ENCODE assay signal across 8 mouse cellular contexts in the genomic region with DNA sequence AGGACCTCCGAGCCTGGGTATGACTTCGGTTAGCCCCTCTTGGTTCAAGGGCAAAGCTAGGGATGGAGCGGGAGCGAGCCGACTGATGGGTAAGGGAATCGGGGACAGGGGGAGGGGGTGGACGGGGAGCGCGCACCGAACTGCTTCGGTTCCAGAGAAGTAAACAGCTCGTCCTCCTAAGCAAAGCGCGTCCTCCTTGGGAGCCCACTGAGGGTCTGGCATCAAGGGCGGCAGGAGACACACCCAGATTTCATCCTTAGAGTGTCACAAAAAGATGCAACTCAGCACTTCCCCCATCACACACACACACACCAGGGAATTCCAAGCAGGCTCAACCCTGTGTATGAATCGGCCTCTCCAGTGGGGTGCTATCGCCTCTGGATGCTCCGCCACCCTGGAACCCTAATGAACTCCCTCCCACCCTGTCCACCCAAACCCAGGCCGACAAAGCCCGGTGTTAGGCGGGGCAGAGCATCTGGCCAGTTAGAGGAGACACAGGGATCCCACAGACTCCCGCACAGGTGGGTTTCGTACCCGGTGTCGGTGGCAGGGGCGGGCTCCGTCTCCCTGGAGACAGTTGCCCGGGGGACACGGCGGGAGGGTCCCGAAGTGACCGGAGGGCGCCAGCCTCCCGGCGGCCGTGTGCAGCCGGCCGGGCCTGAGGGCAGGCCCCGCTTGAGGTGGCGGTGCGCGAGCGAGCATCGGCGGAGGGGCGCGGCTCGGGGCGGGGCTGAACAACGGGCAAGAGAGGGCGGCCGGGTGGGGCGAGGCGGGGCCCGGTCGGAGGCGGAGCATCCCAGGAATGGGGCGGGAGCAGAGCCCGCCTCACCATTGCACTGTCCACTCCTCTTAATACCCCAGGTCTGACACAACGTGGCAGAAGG. TPM values are rescaled to one million over a fixed set of nuclear protein-coding genes. Genes with fewer than 3 reads are reported as not detected.
DNase-seq lines count a peak whose midpoint lies in the region; ATAC-seq lines count a peak whose summit lies in the region.

No protein-coding gene starts in this region.

- peak overlapping the region; percentile 66 for H3K9ac ChIP-seq in forebrain, embryonic 11.5 days (ENCODE audit: low read length)
- peak overlapping the region; percentile 70 for H3K9ac ChIP-seq in heart, embryonic 16.5 days (ENCODE audit: low read length)
- H3K9ac ChIP-seq in liver, embryonic 15.5 days, result no peak overlapping the region
- peak overlapping the region; percentile 77 for H3K9ac ChIP-seq in neural tube, embryonic 11.5 days (ENCODE audit: low read length)

- H3K27me3 ChIP-seq in forebrain, embryonic 11.5 days (ENCODE audit: control insufficient read depth, insufficient read depth, low read length), result peaks cover 12% of the 10 kb centered on the region
- peaks cover 9% of the 10 kb centered on the region; the same call in 1 of the 2 replicates for H3K27me3 ChIP-seq in heart, embryonic 16.5 days (ENCODE audit: control insufficient read depth, insufficient read depth, low read length)
- H3K27me3 ChIP-seq in liver, embryonic 15.5 days, result peaks cover 24% of the 10 kb centered on the region
- H3K27me3 ChIP-seq in neural tube, embryonic 11.5 days (ENCODE audit: control insufficient read depth, insufficient read depth, low read length), result peaks cover 3% of the 10 kb centered on the region; the same call in 1 of the 2 replicates

- H3K36me3 ChIP-seq in forebrain, embryonic 11.5 days (ENCODE audit: control insufficient read depth, insufficient read depth, low read length), result no peaks in the 10 kb centered on the region
- no peaks in the 10 kb centered on the region for H3K36me3 ChIP-seq in heart, embryonic 16.5 days (ENCODE audit: control insufficient read depth, insufficient read depth)
- 0 out of 2 replicates have a peak, but pooled peaks cover 4% of the 10 kb centered on the region for H3K36me3 ChIP-seq in liver, embryonic 15.5 days (replicated peaks)
- no peaks in the 10 kb centered on the region for H3K36me3 ChIP-seq in neural tube, embryonic 11.5 days (ENCODE audit: control insufficient read depth, insufficient read depth, low read length)

- ATAC-seq in cerebellum, adult (ENCODE audit: insufficient number of reproducible peaks, low FRiP score, low TSS enrichment), result peak; percentile 91
- ATAC-seq in forebrain, embryonic 11.5 days (replicated peaks; ENCODE audit: low FRiP score), result peak; percentile 94
- ATAC-seq in heart, embryonic 16.5 days (replicated peaks; ENCODE audit: extremely low read depth, insufficient read depth, low FRiP score), result peak; percentile 92
- peak; percentile 86 for ATAC-seq in liver, embryonic 15.5 days (ENCODE audit: insufficient read depth)
- peak; percentile 94 for ATAC-seq in neural tube, embryonic 11.5 days (ENCODE audit: insufficient read depth, low FRiP score, low TSS enrichment)

- no peak overlapping the region for H3K27ac ChIP-seq in forebrain, embryonic 11.5 days (ENCODE audit: low read depth, low read length)
- no peak overlapping the region for H3K27ac ChIP-seq in heart, embryonic 16.5 days (ENCODE audit: low read length)
- no peak overlapping the region for H3K27ac ChIP-seq in liver, embryonic 15.5 days (replicated peaks)
- peak overlapping the region; percentile 72 for H3K27ac ChIP-seq in neural tube, embryonic 11.5 days (ENCODE audit: low read depth, low read length)

- peak overlapping the region; percentile 97 for H3K4me2 ChIP-seq in forebrain, embryonic 11.5 days (ENCODE audit: low read depth, low read length, severe bottlenecking)
- H3K4me2 ChIP-seq in heart, embryonic 16.5 days (ENCODE audit: low read depth, low read length), result peak overlapping the region; percentile 89
- peak overlapping the region; percentile 82 for H3K4me2 ChIP-seq in liver, embryonic 15.5 days
- peak overlapping the region; percentile 94 for H3K4me2 ChIP-seq in neural tube, embryonic 11.5 days (ENCODE audit: low read depth)

- no peaks in the 10 kb centered on the region for H3K9me3 ChIP-seq in forebrain, embryonic 11.5 days (ENCODE audit: control insufficient read depth, low read length)
- peaks cover 5% of the 10 kb centered on the region; the same call in 1 of the 2 replicates for H3K9me3 ChIP-seq in heart, embryonic 16.5 days (replicated peaks; ENCODE audit: control insufficient read depth, low read length)
- H3K9me3 ChIP-seq in liver, embryonic 15.5 days (replicated peaks), result no peaks in the 10 kb centered on the region
- no peaks in the 10 kb centered on the region for H3K9me3 ChIP-seq in neural tube, embryonic 11.5 days (ENCODE audit: control insufficient read depth, low read length)

- under 1% methylated on average over 60 of the region's 60 CpGs for WGBS in forebrain, embryonic 11.5 days
- WGBS in heart, embryonic 16.5 days, result 5% methylated on average over 57 of the region's 60 CpGs
- 18% methylated on average over 60 of the region's 60 CpGs for WGBS in liver, embryonic 15.5 days (ENCODE audit: insufficient replicate concordance)
- WGBS in neural tube, embryonic 11.5 days, result under 1% methylated on average over 58 of the region's 60 CpGs

- peak; percentile 50 to 58 for DNase-seq in B cell, adult 2 months
- peak; percentile 90 for DNase-seq in forebrain, embryonic 11.5 days (ENCODE audit: low spot score)
- DNase-seq in kidney, postnatal 25 days, result peak; percentile 76 to 84
- DNase-seq in neural tube, embryonic 11.5 days (ENCODE audit: low spot score), result peak; percentile 83
- peak; percentile 24 for DNase-seq in telencephalon, adult 2 months (ENCODE audit: low read depth, low spot score)

- H3K4me1 ChIP-seq in forebrain, embryonic 11.5 days (replicated peaks; ENCODE audit: control insufficient read depth, insufficient read depth, low read length), result peaks cover 2% of the 10 kb centered on the region; the same call in 1 of the 2 replicates
- H3K4me1 ChIP-seq in heart, embryonic 16.5 days (ENCODE audit: control insufficient read depth, insufficient read depth, low read length), result peaks cover 8% of the 10 kb centered on the region
- H3K4me1 ChIP-seq in liver, embryonic 15.5 days (replicated peaks), result peaks cover 13% of the 10 kb centered on the region
- H3K4me1 ChIP-seq in neural tube, embryonic 11.5 days (ENCODE audit: control insufficient read depth, insufficient read depth, low read length), result no peaks in the 10 kb centered on the region

- H3K4me3 ChIP-seq in forebrain, embryonic 11.5 days (ENCODE audit: low read depth, low read length), result peak overlapping the region; percentile 61
- peak overlapping the region; percentile 73 for H3K4me3 ChIP-seq in heart, embryonic 16.5 days (ENCODE audit: low read length)
- H3K4me3 ChIP-seq in liver, embryonic 15.5 days (replicated peaks), result peak overlapping the region; percentile 50
- peak overlapping the region; percentile 65 for H3K4me3 ChIP-seq in neural tube, embryonic 11.5 days (ENCODE audit: low read depth, low read length)

RNA-seq across cellular contexts. Expression of gene Pik3cd, which starts 26.8 kb away (rescaled TPM):
- 6.3 and 7.0 TPM in 2 replicates for polyA plus RNA-seq in forebrain, embryonic 11.5 days (2014; fragmentation: Nextera tagmentation; extraction: Ambion mirVana)
- polyA plus RNA-seq in heart, embryonic 16.5 days (2015; fragmentation: Nextera tagmentation; extraction: Ambion mirVana), result 5.5 and 7.8 TPM in 2 replicates
- polyA plus RNA-seq in liver, embryonic 15.5 days (2015; fragmentation: Nextera tagmentation; extraction: Ambion mirVana), result 7.2 and 7.3 TPM in 2 replicates
- polyA plus RNA-seq in neural tube, embryonic 11.5 days (2014; fragmentation: Nextera tagmentation; extraction: Ambion mirVana), result 10.8 and 15.0 TPM in 2 replicates

Comparison
In these comparisons a context has a peak if more than half of its experiments do, and no peak if none do; other contexts are left out.
1. DNase-seq: peak in every context shown above with its lines; median percentile 90 in forebrain, embryonic 11.5 days; 83 in neural tube, embryonic 11.5 days; 80 in kidney, postnatal 25 days; 54 in B cell, adult 2 months; 24 in telencephalon, adult 2 months.